Mouse (Mus musculus): ENCODE measurements around the gene Cept1.
A peak's percentile ranks its signal among the peaks of the same experiment; 100 is the strongest.

Gene Cept1

DNA sequence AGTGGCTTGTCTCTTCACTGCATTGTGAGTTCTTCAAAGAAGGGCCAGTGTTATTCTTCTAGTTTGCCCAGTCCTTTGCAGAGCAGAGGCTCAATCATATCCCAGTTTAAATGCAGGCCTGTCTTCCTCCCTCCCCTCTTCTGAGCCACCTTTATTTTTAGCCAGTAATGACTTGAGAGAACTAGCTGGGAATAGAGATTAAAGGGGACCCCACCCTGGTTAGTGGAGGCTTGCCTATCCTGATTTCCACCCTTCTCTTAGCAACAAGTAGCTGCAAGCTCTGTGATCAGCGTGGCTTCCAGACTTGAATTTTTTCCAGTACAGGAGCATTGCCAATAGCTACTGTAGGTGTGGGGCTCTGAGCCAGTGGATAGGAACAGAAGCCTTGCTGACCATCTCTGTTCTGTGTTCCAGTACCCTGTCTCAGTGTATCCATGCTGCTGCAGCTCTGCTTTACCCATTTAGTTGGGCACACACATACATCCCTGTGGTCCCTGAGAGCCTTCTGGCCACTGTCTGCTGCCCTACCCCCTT is 53.1 kb downstream of the Cept1 start:
- DNase-seq (ENCODE audit: low read depth, low spot score): no peak

DNA sequence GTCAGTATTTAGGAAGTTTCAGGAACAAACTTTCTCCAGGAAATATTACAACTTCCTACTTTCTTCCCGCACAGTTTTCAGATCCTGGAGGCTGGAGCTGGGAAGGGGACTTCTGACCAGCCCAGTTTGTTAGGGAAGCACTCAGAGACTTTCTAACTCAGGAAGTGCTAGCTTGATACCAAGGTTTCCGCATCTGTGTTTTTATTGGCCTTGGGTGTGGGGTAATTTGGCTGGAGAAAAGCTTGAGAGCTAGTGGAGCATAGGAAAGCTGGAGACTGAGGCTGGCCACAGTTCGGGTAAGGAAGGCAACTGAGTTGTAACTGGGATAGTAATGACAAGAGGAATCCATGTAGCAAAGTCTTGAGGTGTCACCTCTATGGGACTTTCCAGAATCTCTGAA is 53.7 kb downstream of the Cept1 start:
- no peak for DNase-seq (ENCODE audit: low read depth, low spot score)

DNA sequence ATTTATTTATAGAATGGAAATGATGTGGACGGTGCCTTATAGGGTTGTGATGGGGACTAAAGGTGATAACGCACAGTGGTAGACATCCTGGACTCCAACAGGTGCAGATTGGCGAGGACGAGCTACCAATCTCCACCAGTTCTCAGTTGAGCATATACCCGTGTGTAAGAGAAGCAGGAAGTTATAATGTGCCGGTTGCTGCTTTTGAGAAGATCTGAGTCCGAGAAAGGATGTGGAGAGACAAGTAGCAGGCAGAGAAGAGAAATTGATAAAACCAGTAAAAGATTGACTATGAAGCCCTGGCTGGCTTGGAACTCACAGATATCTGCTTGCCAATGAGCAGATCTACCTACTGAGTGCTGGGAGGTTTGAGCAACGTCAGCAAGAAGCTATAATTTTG is 54.4 kb downstream of the Cept1 start:
- no peak for DNase-seq (ENCODE audit: low read depth, low spot score)

DNA sequence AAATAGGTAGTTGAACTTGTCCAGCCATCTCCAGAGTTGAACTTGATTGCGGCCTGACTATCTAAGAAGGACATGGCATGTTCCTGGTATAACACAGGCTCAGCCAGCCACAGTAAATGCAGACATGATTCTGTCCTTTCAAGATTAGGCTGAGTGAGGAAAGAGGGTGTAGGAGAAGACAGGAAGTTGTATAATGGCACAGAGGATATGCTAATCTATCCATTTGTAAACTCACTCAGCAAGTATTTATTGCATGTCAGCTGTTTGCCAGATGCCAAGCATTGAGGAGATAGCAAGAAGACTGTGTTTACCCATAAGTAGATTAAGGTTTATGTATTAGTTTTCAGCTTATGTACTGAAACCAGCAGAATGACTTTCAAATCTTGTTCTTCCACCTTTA is 54.9 kb downstream of the Cept1 start:
- DNase-seq (ENCODE audit: low read depth, low spot score): no peak

DNA sequence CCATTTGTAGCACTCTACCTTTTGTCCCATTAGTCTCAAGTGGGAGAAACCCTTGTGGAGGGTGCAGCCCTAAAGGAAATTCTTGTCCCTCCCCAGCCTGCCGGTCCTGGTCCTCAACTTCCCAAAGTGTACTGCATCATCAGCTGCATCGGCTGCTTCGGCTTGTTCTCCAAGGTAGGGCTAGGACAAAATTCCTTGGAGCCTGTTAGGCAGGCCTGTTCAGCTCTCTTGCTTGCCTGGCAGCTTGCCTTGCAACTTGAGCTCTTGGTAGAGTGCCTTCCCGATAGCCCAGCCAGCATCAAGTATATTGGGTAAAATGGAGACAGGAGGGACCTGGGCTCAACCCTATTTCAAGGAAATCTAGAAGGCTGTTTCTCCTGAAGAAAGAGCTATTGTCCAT is 57.4 kb downstream of the Cept1 start:
- no peak for DNase-seq (ENCODE audit: low read depth, low spot score)

DNA sequence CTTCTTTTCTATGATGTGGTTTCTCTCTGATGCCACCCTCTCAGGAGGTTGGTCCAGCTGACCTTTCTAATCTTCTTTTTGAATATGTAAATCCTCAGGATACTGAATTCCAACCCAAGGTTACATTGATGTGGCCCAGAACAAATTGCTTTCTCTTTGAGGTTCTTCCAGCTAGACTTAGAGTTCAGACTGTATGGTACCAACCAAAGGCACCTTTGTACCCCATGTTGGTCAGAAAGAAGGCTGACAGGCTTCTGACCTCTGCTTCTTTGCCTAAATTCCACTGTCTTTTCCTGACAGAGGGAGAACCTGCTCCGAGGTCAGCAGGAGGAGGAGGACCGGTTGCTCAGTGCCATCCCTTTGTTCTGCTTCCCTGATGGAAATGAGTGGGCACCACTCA is 60.1 kb downstream of the Cept1 start:
- DNase-seq (ENCODE audit: low read depth, low spot score): no peak

DNA sequence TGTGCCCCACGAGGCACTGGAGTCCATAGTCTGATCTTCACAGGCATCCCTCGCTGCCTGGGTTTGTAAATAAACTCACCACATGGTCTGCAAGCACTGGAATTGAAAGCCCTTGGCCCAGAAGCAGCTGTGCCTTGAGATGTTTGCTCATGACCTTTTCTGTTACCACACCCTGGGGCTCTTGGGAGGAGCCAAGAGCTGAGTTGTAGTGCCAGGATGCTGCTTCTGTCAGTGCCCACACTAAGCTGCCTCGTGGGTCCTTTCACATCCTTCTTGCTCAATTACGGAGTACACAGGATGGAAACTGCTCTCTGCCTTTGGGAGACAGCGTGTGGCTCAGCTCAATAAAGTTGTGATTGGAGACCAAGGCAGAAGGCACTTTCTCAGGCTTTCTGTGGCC is 61.8 kb downstream of the Cept1 start:
- DNase-seq (ENCODE audit: low read depth, low spot score): no peak

DNA sequence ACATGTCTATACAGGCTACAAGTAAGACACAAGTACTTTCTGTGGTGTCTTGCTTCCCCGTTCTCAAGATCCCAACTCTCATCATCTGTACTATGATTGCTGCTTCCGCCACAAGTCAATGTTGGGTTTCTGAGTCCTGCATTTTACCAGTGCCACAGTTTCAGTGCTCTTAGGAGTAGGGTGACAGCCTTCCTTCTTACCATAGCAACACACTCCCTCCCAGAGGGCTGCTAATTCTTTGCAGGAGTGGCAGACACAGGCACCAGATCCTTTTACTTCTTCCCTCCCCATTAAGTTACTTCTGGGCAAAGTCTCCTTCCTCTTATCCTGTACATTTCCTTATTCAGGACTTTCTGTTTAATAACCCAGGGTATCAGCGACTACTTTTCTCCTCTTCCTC is 62.7 kb downstream of the Cept1 start:
- DNase-seq (ENCODE audit: low read depth, low spot score): no peak

DNA sequence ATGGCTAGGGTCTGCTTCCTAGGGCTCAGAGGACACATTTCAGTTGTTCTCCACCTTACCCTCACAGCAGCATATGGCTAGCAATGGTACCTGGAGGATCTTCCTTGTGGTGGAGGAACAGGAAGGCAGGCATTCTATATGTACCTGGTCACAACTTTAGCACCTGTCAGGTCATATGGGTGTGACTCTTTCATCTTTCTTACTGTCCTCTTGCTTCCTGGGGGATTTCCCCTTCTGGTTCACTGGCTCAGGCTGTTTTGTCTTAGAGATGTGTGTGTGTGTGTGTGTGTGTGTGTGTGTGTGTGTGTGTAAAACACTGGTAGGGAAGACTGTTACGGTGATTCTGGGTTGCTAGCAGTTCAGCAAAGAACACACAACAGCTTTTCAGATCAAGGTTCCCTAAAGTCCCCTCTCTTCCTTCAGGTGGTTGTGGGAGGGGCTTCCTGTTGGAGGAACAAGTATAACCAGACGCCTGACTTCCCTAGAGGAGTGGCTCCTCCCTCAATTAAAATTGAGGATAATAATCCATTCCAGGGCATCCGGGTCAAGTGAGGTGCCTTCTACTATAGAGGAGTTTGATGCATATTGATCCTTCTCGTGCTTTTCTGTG is 63.7 kb downstream of the Cept1 start:
- DNase-seq (ENCODE audit: low read depth, low spot score): no peak

DNA sequence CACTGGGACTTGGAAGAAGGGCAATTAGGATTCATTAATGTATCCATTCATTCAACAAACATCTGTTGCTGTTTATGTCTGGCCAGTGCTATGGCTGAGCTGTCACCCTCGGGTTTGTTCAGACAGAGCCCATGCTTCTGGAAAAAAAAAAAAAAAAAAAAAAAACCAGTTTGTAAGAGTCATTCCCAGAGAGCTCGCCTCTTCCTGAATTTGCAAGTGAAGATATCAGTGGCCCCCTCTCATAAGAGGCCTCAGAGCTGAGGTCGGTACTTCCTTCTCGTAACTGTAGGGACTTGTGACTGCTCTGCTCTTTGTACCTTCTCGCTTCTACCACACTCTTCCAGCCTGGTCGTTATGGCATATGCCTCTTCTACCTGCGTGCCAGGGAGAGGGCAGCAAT is 64.3 kb downstream of the Cept1 start:
- no peak for DNase-seq (ENCODE audit: low read depth, low spot score)

DNA sequence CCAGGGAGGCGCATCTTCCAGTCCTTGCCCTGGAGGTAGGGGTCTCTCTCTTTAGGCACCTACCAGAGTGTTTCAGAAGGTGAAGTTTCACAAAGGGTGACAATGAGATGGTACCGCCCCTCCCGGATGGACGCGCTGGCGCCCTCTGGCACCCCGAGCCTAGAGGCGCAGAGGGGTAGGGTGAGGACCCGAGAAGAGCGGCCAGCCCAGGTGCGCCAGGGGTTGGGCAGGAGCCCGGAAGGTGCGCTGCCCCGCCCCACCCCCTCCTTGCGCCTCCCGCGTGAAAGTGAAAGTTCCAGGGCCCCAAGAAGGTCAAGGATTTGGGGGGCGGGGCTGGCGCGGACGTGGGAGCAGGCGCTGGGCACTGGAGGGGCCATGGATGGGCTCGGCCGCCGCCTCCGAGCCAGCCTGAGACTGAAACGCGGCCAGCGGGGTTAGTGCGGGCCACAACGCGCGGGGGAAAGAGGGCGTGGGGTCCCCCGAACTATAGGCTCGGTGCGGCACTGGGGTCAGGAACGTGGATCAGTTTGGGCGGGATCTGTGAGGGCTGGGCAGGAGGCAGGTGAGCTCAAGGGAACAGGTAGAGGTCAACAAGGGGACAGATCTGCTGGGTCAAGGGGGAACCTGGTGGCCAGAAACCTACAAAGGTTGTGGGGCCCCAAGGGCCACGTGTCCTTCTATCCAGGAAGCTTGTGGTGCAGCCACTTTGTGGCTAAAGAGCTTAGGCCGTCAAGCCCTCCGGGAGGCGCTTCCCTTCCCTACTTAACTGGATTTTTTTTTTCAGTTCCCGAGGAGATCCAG is 65.1 kb downstream of the Cept1 start, which contains the start of gene Dennd2d:
Gene Dennd2d (plus strand): TSS at position 125 of the 801 bp plus-strand sequence.
- peak; percentile 16 for DNase-seq (ENCODE audit: low read depth, low spot score)

DNA sequence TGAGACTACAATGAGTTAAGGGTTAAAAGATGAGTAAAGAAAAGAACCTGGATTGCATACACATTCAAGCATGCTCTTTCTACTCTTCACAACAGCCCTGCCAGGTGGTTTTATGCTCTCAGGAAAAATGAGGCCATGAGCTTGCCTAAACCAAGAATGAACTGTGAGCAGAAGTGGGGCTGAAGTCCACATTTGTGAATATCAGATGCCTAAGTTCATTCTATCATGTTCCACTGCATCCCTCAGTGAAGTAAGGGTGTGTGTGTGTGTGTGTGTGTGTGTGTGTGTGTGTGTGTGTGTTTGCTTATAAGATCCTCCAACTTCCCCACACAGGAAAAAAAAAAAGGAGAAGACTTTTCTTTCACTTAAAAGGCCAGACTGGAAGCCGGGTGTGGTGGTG is 70.7 kb downstream of the Cept1 start:
- no peak for DNase-seq (ENCODE audit: low read depth, low spot score)

DNA sequence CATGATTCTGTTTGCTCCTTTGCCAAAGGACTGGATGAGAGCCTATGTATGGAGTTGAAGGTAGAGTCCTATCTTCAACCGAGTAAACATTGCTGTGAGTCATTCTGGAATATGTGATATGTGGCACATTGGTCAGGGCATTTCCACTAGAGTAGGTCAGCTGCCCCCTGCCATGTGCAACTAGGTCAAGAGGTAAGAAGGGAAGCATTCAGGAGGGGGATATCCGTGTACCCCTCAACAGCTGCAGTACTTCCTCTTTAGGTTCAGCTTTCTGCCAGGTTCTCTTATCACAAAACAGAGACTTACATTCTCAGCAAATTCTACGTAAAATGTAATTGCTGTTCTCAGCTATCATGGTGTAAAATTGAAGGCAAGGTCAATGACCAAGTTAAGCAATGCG is 73.4 kb downstream of the Cept1 start:
- no peak for DNase-seq (ENCODE audit: low read depth, low spot score)

DNA sequence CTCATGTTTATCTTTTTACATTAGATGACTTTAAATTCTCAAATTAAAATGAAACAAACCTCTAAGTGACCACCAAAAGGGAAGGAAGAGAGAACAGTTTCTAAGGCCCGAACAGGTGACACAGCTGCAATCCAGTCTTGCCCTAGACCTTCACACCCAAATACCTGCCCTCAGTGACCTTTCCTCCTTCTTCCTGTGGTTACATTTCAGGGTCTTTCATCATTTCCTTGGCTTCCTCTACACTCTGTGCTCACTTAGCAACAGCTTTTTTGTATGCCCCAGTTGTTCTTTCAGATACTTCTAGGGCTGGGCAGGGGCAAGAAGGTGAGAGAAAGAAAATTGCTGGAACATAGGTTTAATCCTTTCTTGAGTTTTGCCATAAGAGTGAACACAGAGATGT is 82.9 kb downstream of the Cept1 start:
- DNase-seq (ENCODE audit: low read depth, low spot score): no peak

DNA sequence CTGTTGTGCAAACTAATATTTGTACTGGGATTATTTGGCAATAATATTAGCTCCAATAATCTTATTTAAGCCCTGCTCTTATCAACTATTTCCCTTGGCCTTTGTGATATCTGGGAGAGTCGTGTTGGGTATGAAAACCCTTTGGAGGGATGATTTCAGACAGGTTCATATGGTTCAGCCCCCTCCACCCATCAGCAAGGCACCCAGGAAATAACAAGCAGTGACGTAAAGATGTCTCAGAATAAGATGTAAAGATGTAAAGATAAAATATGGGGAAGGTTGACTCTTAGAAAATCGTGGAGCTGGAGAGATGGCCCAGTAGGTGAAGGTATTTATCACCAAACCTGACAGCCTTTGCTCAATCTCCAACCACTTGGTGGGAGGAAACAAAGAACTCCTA is 85.1 kb downstream of the Cept1 start:
- DNase-seq (ENCODE audit: low read depth, low spot score): no peak

DNA sequence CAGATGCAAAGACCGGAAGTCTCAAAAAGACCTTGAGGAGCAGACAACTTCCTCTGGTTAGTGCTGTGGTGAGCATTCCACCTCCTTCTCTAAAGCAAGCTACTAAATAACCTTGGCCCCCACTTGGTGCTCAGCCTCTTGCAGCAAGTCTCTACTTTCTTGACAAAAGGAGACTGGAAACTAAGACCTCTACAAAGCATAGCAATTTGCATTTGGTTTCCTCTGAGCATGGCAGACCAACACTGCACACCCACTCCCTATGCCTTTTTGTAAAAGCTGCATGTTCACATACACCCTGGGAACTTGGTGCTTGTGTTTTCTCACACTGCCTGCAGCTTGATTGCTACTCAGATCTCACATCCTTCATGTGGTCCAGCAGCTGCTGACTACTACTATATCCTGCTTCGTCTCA is 85.5 kb downstream of the Cept1 start:
- no peak for DNase-seq (ENCODE audit: low read depth, low spot score)

DNA sequence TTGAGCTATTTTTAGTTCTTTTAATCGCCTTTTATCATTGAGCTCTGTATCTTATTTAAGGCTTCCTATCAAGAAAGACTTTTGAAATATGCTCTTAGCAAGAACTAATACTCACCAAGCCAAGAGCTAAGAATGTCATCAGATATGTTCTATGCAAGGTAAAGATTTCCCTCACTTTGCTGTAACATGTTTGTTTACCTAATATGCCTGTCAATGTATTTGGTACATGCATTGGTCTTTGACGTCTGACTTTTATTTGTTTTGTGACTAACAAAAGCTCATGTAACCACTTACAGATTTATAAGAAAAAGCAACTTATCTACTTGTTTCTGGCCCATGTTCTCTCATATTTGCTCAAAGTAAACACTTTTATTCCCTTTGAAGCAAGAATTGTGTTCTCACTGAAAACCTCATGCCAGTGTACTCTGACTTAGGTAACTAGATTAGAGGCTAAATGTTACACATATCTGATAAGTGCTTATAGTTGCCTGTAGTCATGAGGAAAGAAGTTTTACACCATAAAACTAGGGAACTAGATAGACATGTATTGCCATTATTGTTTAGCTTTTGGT is 90.2 kb downstream of the Cept1 start:
- no peak for DNase-seq (ENCODE audit: low read depth, low spot score)

DNA sequence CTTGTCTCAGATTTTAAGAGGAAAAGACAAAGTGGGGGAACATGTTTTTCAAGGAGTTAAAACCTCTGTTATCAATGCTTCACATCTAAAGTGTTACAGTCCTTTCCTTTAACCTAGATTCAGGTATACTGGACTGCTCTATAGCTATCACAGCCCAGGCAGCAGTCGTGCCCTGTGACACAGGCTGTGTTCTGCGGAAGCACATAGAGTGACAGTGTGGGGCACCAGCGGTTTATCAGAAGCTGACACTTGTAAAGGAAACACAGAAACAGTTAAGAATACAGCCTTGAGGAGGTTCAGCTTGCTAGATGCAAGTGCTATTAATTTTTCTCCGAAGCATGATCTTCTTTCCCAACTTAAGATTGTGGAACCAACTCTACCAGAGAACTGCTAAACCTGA is 95.0 kb downstream of the Cept1 start:
- DNase-seq (ENCODE audit: low read depth, low spot score): no peak

All from ES-CJ7 (cell line).